Mouse (Mus musculus) liver, postnatal 0 days (tissue): ENCODE results near the gene Dll3.

ENCODE experiments used
- CTCF ChIP-seq: sonication (generic); IDR thresholded peaks from 2 replicates; pipeline ENCODE4 v1.5.1; 2016; ENCODE audit warnings: antibody characterized with exemption, low read depth
- EP300 ChIP-seq: IDR thresholded peaks from 2 replicates; pipeline ENCODE4 v1.6.1; 2016; ENCODE audit warnings: antibody characterized with exemption, low read depth, mild to moderate bottlenecking

- TF ChIP-seq EP300 = no peak
- no peak for TF ChIP-seq CTCF
These were observed 9.3 kb upstream of the Dll3 start for GRCm38 (mm10) chr7:28311151-28311925.
